10 mouse cellular contexts compared by ENCODE assay signal in genomic region chr8:127588313-127588712, GRCm38 (mm10).
DNase-seq lines count a peak whose midpoint lies in the region; ATAC-seq lines count a peak whose summit lies in the region.
"Had no signal": no experiment of that assay in that cellular context is flagged by ENCODE, and none has a peak within 500 bp of the region (broad histone marks: within the 10 kb centered on the region; RNA-seq: fewer than 3 reads in every experiment).

No protein-coding gene starts in this region.

- H3K27me3 ChIP-seq in kidney, embryonic 16.5 days (ENCODE audit: insufficient read depth, low read length) = no peaks in the 10 kb centered on the region
- H3K27me3 ChIP-seq in embryonic facial prominence, embryonic 10.5 days (replicated peaks; ENCODE audit: low read depth, poor library complexity, severe bottlenecking) = no peaks in the 10 kb centered on the region
- H3K27me3 ChIP-seq in forebrain, embryonic 16.5 days (replicated peaks; ENCODE audit: control insufficient read depth, insufficient read depth, low read length) = no peaks in the 10 kb centered on the region
- H3K27me3 ChIP-seq: embryonic facial prominence, embryonic 15.5 days; limb, embryonic 12.5 days had no signal

- intact Hi-C loops in gastrocnemius, postnatal 36 days (cut with DNase I) = loop anchor here (2.0 to 5.0 kb wide), 3 partner anchors 151 to 769 kb away; partner anchors contain the start of gene Nrp1

- no peak overlapping the region for H3K9ac ChIP-seq in kidney, embryonic 16.5 days (replicated peaks; ENCODE audit: low read length)
- no peak overlapping the region for H3K9ac ChIP-seq in forebrain, embryonic 16.5 days (replicated peaks; ENCODE audit: low read depth, low read length)
- H3K9ac ChIP-seq: embryonic facial prominence, embryonic 15.5 days; limb, embryonic 12.5 days had no signal

- WGBS in kidney, embryonic 16.5 days = 82% methylated on average over 4 of the region's 4 CpGs
- WGBS in embryonic facial prominence, embryonic 10.5 days = 67% methylated on average over 4 of the region's 4 CpGs
- 73% methylated on average over 4 of the region's 4 CpGs for WGBS in forebrain, embryonic 16.5 days

- H3K9me3 ChIP-seq in kidney, embryonic 16.5 days (ENCODE audit: low read length) = no peaks in the 10 kb centered on the region
- H3K9me3 ChIP-seq in embryonic facial prominence, embryonic 10.5 days = no peaks in the 10 kb centered on the region
- no peaks in the 10 kb centered on the region for H3K9me3 ChIP-seq in forebrain, embryonic 16.5 days (ENCODE audit: control insufficient read depth, low read length)
- H3K9me3 ChIP-seq: embryonic facial prominence, embryonic 15.5 days; limb, embryonic 12.5 days had no signal

- peak; percentile 54 for DNase-seq in kidney, adult 18-20 months
- DNase-seq in CD4-positive helper T cell, adult 2 months (ENCODE audit: low read depth, low spot score) = peak; percentile 27
- peak; percentile 25 for DNase-seq in T-cell, adult 2 months (ENCODE audit: low spot score)
- DNase-seq in embryonic facial prominence, embryonic 10.5 days (ENCODE audit: low spot score) = peak; percentile 21
- DNase-seq in gastrocnemius, postnatal 36 days = no peak

- H3K36me3 ChIP-seq in kidney, embryonic 16.5 days (ENCODE audit: insufficient read depth, low read length) = no peaks in the 10 kb centered on the region
- no peaks in the 10 kb centered on the region for H3K36me3 ChIP-seq in embryonic facial prominence, embryonic 10.5 days (replicated peaks)
- H3K36me3 ChIP-seq in forebrain, embryonic 16.5 days (ENCODE audit: control insufficient read depth, insufficient read depth) = no peaks in the 10 kb centered on the region
- H3K36me3 ChIP-seq: limb, embryonic 12.5 days had no signal

- no peak overlapping the region for H3K27ac ChIP-seq in kidney, embryonic 16.5 days (ENCODE audit: low read length)
- H3K27ac ChIP-seq in embryonic facial prominence, embryonic 10.5 days (replicated peaks) = no peak overlapping the region
- H3K27ac ChIP-seq in forebrain, embryonic 16.5 days (ENCODE audit: low read length) = no peak overlapping the region
- H3K27ac ChIP-seq: embryonic facial prominence, embryonic 15.5 days; limb, embryonic 12.5 days had no signal

- H3K4me2 ChIP-seq in kidney, embryonic 16.5 days (replicated peaks; ENCODE audit: low read depth, low read length) = no peak overlapping the region
- no peak overlapping the region for H3K4me2 ChIP-seq in forebrain, embryonic 16.5 days (ENCODE audit: low read length)
- H3K4me2 ChIP-seq: embryonic facial prominence, embryonic 15.5 days; limb, embryonic 12.5 days had no signal

- H3K4me1 ChIP-seq in kidney, embryonic 16.5 days (ENCODE audit: insufficient read depth, low read length) = peaks cover 8% of the 10 kb centered on the region
- H3K4me1 ChIP-seq in embryonic facial prominence, embryonic 10.5 days = peaks cover 32% of the 10 kb centered on the region
- H3K4me1 ChIP-seq in forebrain, embryonic 16.5 days (replicated peaks; ENCODE audit: control insufficient read depth, insufficient read depth, low read length) = peaks cover 11% of the 10 kb centered on the region
- H3K4me1 ChIP-seq: embryonic facial prominence, embryonic 15.5 days had no signal

- no peak overlapping the region for H3K4me3 ChIP-seq in kidney, embryonic 16.5 days (ENCODE audit: low read length)
- H3K4me3 ChIP-seq in embryonic facial prominence, embryonic 10.5 days = no peak overlapping the region
- no peak overlapping the region for H3K4me3 ChIP-seq in forebrain, embryonic 16.5 days (replicated peaks; ENCODE audit: low read length)
- H3K4me3 ChIP-seq: embryonic facial prominence, embryonic 15.5 days; limb, embryonic 12.5 days had no signal

- ATAC-seq in kidney, embryonic 16.5 days (ENCODE audit: low FRiP score, low TSS enrichment) = no peak
- ATAC-seq in megakaryocyte-erythroid progenitor cell, adult 5-6 weeks (replicated peaks; ENCODE audit: low FRiP score, low TSS enrichment, poor library complexity, severe bottlenecking) = peak; percentile 88
- no peak for ATAC-seq in forebrain, embryonic 16.5 days

Comparison
In these comparisons a context has a peak if more than half of its experiments do, and no peak if none do; other contexts are left out.
1. DNase-seq: peak in kidney, adult 18-20 months (single experiment), CD4-positive helper T cell, adult 2 months (single experiment), T-cell, adult 2 months (single experiment) and embryonic facial prominence, embryonic 10.5 days (single experiment); none in gastrocnemius, postnatal 36 days (0 of 2).